Mouse (Mus musculus) testis, adult 2 months (tissue): ENCODE measurements at regions not wholly inside any gene's neighbourhood (a gene's known extent, or its start where the extent isn't known, plus 50 kb on each side); places are given as distances from the start of the nearest gene placed in this dataset.

ENCODE experiments used
- CTCF ChIP-seq: fragments of 200-500 bp; IDR thresholded peaks from 2 replicates; pipeline ENCODE4 v1.5.1; 2012; ENCODE audit warnings: low read depth, mild to moderate bottlenecking, inconsistent platforms, low read length, moderate library complexity; ENCODE audit not compliant: control insufficient read depth, insufficient read depth, insufficient replicate concordance
- POLR2A ChIP-seq: fragments of 200-500 bp; IDR thresholded peaks from 2 replicates; pipeline ENCODE4 v1.6.1; 2012; ENCODE audit warnings: low read depth, mild to moderate bottlenecking, inconsistent platforms, low read length, moderate library complexity; ENCODE audit not compliant: control insufficient read depth

- no peak for TF ChIP-seq CTCF
- no peak for TF ChIP-seq POLR2A
Observed at GRCm38 (mm10) chr10:71893726-71894125, 546.2 kb downstream of the Ipmk start.
